Mouse (Mus musculus) erythroblast, adult 5-6 weeks (primary cell): ENCODE measurements around the gene Keap1. TPM values are rescaled to one million over a fixed set of nuclear protein-coding genes. Genes with fewer than 3 reads are reported as not detected.
"Not testable (repeated sequence)": the region's sequence is repeated elsewhere in the genome, so short reads cannot be mapped to it uniquely, and the experiment has no call there.

Source experiments
- ATAC-seq: replicated peaks from 2 replicates; pipeline ENCODE4 v1.8.0; 2016; ENCODE audit warnings: moderate number of reproducible peaks, mild to moderate bottlenecking, moderate TSS enrichment, inconsistent platforms; ENCODE audit not compliant: poor library complexity, low FRiP score, severe bottlenecking
- total RNA-seq, 2 experiments: library from RNA; stranded (forward) in 1 of 2; stranded (reverse) in 1 of 2; fragments of 150-400 nt in 1 of 2; fragments of 200-764, 138-1000 nt in 1 of 2; gene quantifications; 2 replicates each; pipeline versions ENCODE4 v1.2.3 to v1.2.4; 2015 to 2017; ENCODE audit warnings: low replicate concordance in 2 of 2

The Keap1 gene
- total RNA-seq, 2 experiments from 2014 or later, result 6.9 to 8.9 TPM

- no peak for ATAC-seq
Observed at GRCm38 (mm10) chr9:21204528-21205272, 34.5 kb downstream of the Keap1 start.

DNA sequence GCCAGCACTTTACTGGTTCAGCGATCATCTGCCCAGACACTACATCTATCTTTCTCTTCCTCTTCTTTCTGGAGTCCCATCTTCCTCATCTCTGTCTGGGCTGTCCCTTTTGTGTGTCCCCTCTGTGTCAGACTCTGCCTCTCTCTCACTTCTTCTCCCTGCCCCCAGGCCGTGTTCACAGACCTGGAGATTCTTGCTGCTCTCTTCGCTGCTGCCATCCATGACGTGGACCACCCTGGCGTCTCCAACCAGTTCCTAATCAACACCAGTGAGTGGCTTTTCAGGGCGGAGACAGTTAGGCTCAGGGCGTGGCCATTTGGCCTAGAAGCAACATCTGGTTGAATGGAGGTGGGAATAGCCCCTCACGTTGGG, 35.0 kb downstream of the Keap1 start:
- ATAC-seq, result no peak

DNA sequence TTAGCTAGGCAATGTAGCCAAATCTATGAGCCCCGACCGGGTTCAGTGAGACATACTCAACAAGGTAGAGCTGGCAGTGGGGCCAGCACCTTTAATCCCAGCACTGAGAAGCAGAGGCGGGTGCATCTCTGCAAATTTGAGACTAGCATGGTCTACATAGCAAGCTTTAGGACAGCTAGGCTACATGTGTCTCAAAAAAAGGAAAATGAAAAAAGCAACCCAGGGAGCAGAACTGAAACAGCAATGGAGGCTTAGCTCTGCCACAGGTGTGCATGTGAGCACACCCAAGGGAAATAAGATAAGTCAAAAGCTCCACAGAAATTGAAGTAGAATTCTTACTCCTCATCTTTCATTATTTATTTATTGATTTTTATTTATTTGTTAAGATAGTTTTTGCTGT, 40.2 kb downstream of the Keap1 start:
- ATAC-seq, result no peak

DNA sequence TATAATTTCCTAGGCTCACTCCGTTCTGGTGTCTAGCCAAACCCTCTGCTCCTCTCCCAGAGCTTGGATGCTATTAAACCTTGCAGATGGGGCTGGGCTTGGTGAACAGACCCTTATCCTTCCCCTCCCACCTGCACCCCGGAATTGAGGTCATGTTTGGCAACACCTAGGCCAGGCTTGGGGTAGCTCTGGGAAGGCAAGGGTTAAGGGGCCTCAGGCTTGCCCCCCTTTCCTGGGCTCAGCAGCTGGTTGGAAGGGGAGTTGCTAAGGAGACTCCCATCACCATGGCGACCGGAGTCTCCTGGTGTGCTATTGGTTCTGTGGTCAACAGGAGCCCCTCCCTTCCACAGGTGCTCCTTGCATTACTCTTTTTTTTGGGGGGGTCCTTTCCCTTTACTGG, 41.2 kb downstream of the Keap1 start:
- ATAC-seq, result no peak

- ATAC-seq, result no peak
Observed at GRCm38 (mm10) chr9:21196521-21197433, 42.4 kb downstream of the Keap1 start.

- ATAC-seq, result not testable (repeated sequence)
Observed at GRCm38 (mm10) chr9:21195736-21196505, 43.2 kb downstream of the Keap1 start.

DNA sequence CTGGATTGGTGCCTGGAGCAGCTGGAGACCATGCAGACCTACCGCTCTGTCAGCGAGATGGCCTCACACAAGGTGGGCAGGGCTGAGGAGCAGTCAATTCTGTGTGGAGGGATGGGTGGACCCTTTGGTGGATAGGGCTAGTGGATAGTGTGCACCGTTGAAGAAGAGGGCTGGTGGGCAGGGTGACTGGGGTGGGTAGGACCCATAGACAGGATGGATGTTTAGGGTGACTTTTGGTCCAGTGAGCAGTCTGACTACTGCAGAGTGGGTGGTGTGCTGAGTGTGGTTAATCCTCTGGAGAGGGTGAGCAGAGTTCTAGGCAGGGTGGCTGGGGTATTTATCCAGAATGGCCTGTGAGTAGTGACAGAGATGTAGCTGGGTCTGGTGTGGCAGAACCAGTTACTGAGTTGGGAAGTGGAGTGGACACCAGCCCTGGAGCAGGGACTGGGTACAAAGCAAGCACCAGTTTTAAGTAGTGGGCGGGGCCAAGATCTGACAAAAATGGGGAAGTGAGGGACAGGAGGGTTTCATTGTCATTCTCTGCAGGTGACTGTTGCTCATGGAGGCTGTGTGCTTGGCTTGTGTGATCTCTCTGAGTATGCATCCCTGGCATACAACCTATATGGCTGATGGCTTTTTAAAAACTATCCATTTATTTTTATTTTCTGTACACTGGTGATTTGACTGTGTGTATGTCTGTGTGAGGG, 44.2 kb downstream of the Keap1 start:
- no peak for ATAC-seq

GRCm38 (mm10) chr9:21193786-21194185, 45.4 kb downstream of the Keap1 start:
- no peak for ATAC-seq

DNA sequence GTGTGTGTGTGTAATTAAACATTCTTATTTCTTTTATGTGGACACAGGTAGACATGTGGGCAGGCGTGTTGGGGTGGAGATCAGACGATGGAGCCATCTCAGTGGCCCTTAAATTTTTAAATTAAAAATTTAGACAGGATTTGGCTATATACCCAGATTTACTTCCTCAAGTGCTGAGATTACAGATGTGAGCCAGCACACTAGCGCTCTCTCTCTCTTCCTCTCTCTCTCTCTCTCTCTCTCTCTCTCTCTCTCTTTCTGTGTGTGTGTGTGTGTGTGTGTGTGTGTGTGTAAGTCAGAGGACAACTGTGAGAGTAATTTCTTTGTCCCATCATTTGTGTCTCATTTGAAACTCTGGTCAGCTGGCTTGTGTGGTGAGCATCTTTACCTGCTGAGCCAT, 48.5 kb downstream of the Keap1 start:
- no peak for ATAC-seq

DNA sequence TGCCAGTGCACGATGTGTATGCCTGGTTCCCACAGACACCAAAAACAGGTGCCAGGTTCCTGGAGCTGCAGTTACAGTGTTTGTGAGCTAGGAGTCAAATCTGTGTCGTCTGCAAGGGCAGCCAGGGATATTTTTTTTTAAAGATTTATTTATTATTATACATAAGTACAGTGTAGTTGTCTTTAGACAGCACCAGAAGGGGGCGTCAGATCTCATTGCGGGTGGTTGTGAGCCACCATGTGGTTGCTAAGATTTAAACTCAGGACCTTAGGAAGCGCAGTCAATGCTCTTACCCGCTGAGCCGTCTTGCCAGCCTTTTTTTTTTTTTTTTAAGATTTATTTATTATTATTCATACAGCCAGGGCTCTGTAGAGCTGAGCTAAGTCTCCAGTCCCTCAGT, 49.3 kb downstream of the Keap1 start:
- ATAC-seq, result no peak

DNA sequence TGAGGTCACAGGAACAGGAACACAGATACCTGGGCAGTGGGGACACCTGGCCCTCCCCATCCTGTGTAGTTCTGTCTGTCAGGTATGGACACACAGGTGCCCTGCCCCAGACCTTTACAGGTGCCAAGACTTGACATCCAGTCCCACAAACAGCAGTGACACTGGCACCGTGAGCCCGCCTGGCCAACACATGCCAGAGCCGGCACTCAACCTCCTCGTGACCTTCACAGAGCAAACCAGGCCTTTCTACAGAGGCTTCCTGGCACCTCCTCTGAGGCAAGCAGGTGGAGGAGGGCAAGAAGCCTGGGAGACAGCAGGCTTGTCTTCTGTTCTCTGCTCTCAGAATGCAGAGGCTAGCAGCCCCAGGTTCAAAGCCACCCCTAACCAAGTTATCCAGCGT, 53.7 kb downstream of the Keap1 start:
- ATAC-seq, result no peak

DNA sequence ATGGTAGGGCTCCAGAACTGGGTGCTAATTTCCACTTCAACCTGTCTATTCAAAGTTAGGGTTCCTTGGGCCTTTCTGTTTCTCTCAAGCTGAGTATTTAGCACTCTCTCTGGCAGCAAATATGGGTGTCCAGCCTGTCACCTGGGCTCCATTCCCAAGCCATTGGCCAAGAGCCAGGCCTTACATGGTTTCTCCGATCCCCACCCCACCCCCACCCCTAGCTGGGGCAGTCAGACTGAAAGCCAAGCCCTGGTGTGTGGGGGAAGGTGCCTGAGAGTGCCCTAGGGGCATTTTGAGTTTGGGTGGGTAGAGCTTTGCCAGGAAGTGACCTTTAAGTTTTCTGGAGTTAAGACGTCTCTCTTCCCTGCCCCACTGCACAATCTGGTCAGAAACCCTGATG, 54.4 kb downstream of the Keap1 start:
- ATAC-seq, result no peak

GRCm38 (mm10) chr9:21183905-21184413, 55.2 kb downstream of the Keap1 start:
- ATAC-seq, result peak; percentile 83

GRCm38 (mm10) chr9:21183421-21183820, 55.7 kb downstream of the Keap1 start:
- ATAC-seq, result no peak

- ATAC-seq, result no peak
Observed at GRCm38 (mm10) chr9:21181421-21182220, 57.5 kb downstream of the Keap1 start.

- no peak for ATAC-seq
Observed at GRCm38 (mm10) chr9:21180841-21181240, 58.3 kb downstream of the Keap1 start.

DNA sequence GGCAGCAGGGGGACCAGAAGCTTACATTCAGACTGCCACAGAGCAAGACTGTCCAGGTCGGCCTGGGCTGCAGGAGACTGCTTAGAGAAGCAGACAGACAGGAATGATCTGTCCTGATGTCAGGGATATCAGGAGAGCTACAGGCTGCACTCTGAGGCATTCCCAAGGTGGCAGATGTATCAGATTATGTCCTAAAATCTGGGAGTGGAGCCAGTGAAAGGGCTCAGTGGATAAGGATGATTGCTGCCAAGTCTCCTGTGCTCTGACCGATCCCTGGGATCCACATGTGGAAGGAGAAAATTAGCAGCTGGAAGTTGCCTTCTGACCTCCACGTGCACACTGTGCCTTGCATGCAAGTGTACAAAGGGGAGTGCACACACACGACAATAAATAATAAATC, 58.8 kb downstream of the Keap1 start:
- no peak for ATAC-seq
